Mouse (Mus musculus) bone marrow macrophage, adult 2 months (primary cell): ENCODE results near the gene Ttc28. TPM values are rescaled to one million over a fixed set of nuclear protein-coding genes. Genes with fewer than 3 reads are reported as not detected.

ENCODE experiments used
- H3K27ac ChIP-seq: 2 replicates; pipeline ENCODE4 v1.5.1; 2012; ENCODE audit warnings: low read depth, low read length; ENCODE audit not compliant: insufficient read depth
- H3K4me1 ChIP-seq: 2 replicates; pipeline ENCODE4 v1.6.1; 2012; ENCODE audit warnings: low read length; ENCODE audit not compliant: control insufficient read depth, insufficient read depth
- H3K4me3 ChIP-seq: 2 replicates; pipeline ENCODE4 v1.5.1; 2012; ENCODE audit warnings: mild to moderate bottlenecking, low read length, moderate library complexity; ENCODE audit not compliant: insufficient read depth
- CTCF ChIP-seq: IDR thresholded peaks from 2 replicates; pipeline ENCODE4 v1.5.1; 2012; ENCODE audit warnings: low read depth, mild to moderate bottlenecking, low read length, moderate library complexity
- POLR2A ChIP-seq: IDR thresholded peaks from 2 replicates; pipeline ENCODE4 v1.6.1; 2012; ENCODE audit warnings: mild to moderate bottlenecking, low read depth, low read length, borderline replicate concordance
- polyA plus RNA-seq: library from polyadenylated mRNA; stranded (reverse); fragments of >200 nt; gene quantifications from 2 replicates; pipeline ENCODE4 v1.2.4, GENCODE M21; 2012; ENCODE audit not compliant: missing spikeins, insufficient read depth, insufficient read length

Gene Ttc28
- polyA plus RNA-seq, 1 experiment, result 1.7 TPM

DNA sequence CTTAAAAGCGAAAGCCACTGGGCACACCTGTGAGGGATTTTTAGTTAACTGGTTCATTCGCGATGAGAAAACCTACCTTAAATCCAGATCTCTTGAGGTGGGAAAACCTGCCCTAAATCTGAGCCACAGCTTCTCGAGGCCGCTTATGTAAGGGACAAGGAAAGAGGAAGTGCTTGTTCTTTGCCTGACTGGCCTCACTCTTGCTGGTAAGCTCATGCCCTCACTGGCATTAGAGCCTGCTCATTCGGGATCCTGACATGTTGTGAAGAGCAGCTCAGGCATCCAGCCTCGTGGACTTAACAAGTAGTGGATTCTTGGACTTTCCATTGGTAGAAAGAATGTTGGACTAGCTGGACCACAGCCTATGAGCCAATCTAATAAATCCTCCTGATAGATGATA is 422.1 kb downstream of the Ttc28 start:
- no peak overlapping the region for H3K27ac ChIP-seq
- no peaks in the 10 kb centered on the region for H3K4me1 ChIP-seq
- no peak overlapping the region for H3K4me3 ChIP-seq
- TF ChIP-seq CTCF (no peak), POLR2A (no peak)

DNA sequence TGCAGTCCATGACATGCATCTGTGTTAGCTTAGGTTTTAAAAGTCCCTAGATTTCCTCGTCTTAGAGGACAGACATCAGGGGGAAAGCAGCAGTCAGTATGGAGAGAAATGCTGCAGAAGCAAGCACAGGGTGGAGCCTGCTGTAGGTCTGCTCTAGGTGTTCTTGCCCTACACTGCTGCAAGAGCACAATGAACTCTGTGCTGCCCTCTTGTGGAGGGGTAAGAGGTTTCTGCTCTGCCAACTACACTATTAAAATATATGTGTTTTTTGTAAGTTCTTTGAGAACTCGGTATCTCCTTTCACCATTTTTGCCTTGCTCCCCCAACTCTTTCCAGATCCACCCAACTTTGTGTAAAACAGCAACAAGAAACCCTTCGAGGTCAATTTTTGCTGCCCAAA is 425.1 kb downstream of the Ttc28 start:
- TF ChIP-seq CTCF (no peak), POLR2A (no peak)
- no peaks in the 10 kb centered on the region for H3K4me1 ChIP-seq
- H3K4me3 ChIP-seq, result no peak overlapping the region
- H3K27ac ChIP-seq, result no peak overlapping the region

- no peaks in the 10 kb centered on the region for H3K4me1 ChIP-seq
- no peak for TF ChIP-seq POLR2A
- TF ChIP-seq CTCF, result no peak
- no peak overlapping the region for H3K27ac ChIP-seq
- no peak overlapping the region for H3K4me3 ChIP-seq
These were observed 430.6 kb downstream of the Ttc28 start for GRCm38 (mm10) chr5:111310185-111310584.

GRCm38 (mm10) chr5:111313833-111314232 is 434.2 kb downstream of the Ttc28 start:
- Histone ChIP-seq H3K4me1 (no peaks in the 10 kb centered on the region), H3K27ac (no peak overlapping the region), H3K4me3 (no peak overlapping the region)
- TF ChIP-seq POLR2A, result no peak
- no peak for TF ChIP-seq CTCF

GRCm38 (mm10) chr5:111315061-111315460 is 435.5 kb downstream of the Ttc28 start:
- no peak overlapping the region for H3K27ac ChIP-seq
- no peaks in the 10 kb centered on the region for H3K4me1 ChIP-seq
- H3K4me3 ChIP-seq, result no peak overlapping the region
- TF ChIP-seq POLR2A, result no peak
- TF ChIP-seq CTCF, result no peak

DNA sequence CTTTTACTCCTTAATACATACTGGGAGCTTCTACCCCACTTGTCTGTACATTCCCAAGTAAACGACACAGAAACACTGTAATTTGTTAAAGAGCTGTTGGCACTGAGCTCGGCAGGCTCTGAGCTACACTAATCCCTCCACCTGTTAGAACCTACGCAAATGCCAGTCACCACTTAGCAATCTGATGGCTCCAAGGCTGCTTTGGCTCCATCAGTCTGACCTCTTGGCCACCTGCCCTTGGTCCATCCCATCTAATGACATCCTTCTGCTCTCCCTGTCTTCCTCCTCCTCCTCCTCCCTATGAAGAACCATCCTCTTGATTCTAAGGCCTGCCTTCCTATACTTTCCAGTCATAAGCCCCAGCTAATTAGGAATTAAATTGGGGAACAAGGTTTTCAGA is 437.9 kb downstream of the Ttc28 start:
- Histone ChIP-seq H3K4me3 (no peak overlapping the region), H3K27ac (no peak overlapping the region), H3K4me1 (no peaks in the 10 kb centered on the region)
- no peak for TF ChIP-seq CTCF
- TF ChIP-seq POLR2A, result no peak

DNA sequence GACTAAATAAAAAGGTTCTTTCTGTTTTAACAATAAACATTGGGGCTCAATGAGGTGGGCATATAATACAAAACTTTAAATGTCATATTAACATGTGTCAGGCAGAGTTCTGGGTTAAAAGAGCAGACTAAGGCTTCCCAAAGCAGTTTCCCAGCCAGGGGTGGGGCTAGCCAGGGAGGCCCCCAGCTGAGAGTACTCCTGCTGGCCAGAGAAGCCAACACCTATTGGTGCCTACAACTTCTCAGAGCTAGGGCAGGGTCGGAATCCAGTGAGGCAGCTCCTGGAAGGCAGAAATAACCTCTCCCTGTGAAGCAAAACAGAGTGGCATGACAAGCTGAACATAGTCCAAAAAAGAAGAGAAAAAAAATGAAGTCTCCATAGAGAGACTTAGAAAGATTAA is 439.3 kb downstream of the Ttc28 start:
- Histone ChIP-seq H3K4me1 (no peaks in the 10 kb centered on the region), H3K27ac (no peak overlapping the region), H3K4me3 (no peak overlapping the region)
- TF ChIP-seq CTCF (no peak), POLR2A (no peak)

GRCm38 (mm10) chr5:111325813-111326212 is 446.2 kb downstream of the Ttc28 start:
- H3K4me1 ChIP-seq, result peaks cover 8% of the 10 kb centered on the region
- no peak overlapping the region for H3K4me3 ChIP-seq
- no peak overlapping the region for H3K27ac ChIP-seq
- no peak for TF ChIP-seq CTCF
- no peak for TF ChIP-seq POLR2A

DNA sequence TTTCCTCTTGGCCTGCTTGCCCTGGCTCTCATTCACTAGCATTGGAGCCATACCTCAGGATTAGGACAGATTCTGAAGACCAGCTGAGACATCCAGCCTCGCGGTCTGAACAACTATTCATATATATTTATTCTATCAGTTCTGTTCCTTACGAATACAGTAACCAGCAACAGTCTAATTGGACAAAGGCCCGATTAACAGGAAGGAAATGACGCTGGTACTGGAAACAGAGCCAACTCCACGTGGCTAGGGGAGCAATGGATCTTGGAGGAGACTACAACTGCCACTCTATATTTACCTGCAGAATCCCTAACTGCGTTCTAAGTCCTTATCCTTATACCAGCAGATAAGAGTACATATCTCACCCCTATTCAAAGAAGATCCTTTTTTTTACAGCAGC is 447.8 kb downstream of the Ttc28 start:
- peaks cover 9% of the 10 kb centered on the region for H3K4me1 ChIP-seq
- H3K27ac ChIP-seq, result no peak overlapping the region
- no peak overlapping the region for H3K4me3 ChIP-seq
- TF ChIP-seq CTCF (no peak), POLR2A (no peak)

DNA sequence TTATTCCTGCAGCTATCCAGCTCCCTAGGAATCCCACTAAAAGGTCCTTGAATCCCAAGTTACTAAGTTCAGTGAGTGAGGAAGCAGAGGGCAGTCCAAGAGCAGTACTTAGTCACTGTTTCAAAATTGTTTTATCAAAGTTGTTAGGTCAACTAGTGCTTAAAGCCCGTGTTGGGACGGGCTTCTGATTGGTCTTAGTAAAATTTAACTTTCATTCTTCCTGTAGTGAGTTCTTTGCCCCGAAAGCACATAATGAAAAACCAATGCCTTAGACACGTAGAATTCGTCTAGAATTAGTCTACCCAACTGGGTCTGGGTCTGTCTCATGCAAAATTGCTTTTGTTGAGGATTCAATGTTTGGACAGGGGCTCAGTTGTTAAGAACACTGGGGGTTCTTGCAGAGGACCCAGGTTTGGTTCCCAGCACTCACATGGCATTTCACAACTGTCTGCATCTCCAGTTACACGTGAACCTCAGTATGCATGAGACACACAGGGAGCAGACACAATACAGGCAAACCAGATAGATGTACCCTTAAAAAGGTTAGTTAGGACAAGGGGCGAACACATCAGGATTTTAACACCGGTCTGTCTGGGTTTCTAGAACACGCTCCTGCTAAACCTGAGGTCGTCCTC is 450.3 kb downstream of the Ttc28 start:
- Histone ChIP-seq H3K4me3 (peak overlapping the region; percentile 68), H3K4me1 (peaks cover 11% of the 10 kb centered on the region), H3K27ac (peak overlapping the region; percentile 53)
- TF ChIP-seq CTCF, result no peak
- TF ChIP-seq POLR2A, result no peak
